Mouse (Mus musculus) heart, embryonic 11.5 days (tissue): Measurements from ENCODE around the gene Abhd14a. TPM values are rescaled to one million over a fixed set of nuclear protein-coding genes. Genes with fewer than 3 reads are reported as not detected.
A peak's percentile ranks its signal among the peaks of the same experiment; 100 is the strongest.

Source experiments
- ATAC-seq: fragments of 200-750 bp; cut with Nextera tagmentation; replicated peaks from 2 replicates; pipeline ENCODE4 v1.8.0; 2017; ENCODE audit warnings: moderate library complexity; ENCODE audit not compliant: insufficient number of reproducible peaks, low FRiP score, low TSS enrichment
- H3K27ac ChIP-seq: fragments of 300-500 bp; sonication (generic); 2 replicates; pipeline ENCODE4 v1.5.1; 2014; ENCODE audit warnings: mild to moderate bottlenecking, low read depth, low read length
- H3K27me3 ChIP-seq: fragments of 300-500 bp; sonication (generic); 2 replicates; pipeline ENCODE4 v1.6.1; 2014; ENCODE audit warnings: mild to moderate bottlenecking, low read length, mixed read lengths; ENCODE audit not compliant: control insufficient read depth, insufficient read depth
- H3K36me3 ChIP-seq: fragments of 300-500 bp; sonication (generic); 2 replicates; pipeline ENCODE4 v1.6.1; 2014; ENCODE audit warnings: mild to moderate bottlenecking, low read length, moderate library complexity, mixed read lengths; ENCODE audit not compliant: control insufficient read depth, insufficient read depth
- H3K4me1 ChIP-seq: fragments of 300-500 bp; sonication (generic); 2 replicates; pipeline ENCODE4 v1.6.1; 2014; ENCODE audit warnings: low read length; ENCODE audit not compliant: control insufficient read depth, insufficient read depth
- H3K4me2 ChIP-seq: fragments of 300-500 bp; sonication (generic); 2 replicates; pipeline ENCODE4 v1.6.1; 2014; ENCODE audit warnings: mild to moderate bottlenecking, moderate library complexity
- H3K4me3 ChIP-seq: fragments of 300-500 bp; sonication (generic); 2 replicates; pipeline ENCODE4 v1.5.1; 2014; ENCODE audit warnings: low read depth, low read length
- H3K9ac ChIP-seq: fragments of 300-500 bp; sonication (generic); 2 replicates; pipeline ENCODE4 v1.6.1; 2014; ENCODE audit warnings: mild to moderate bottlenecking, low read depth, low read length, moderate library complexity
- H3K9me3 ChIP-seq: fragments of 300-500 bp; sonication (generic); replicated peaks from 2 replicates; pipeline ENCODE4 v1.6.1; 2016; ENCODE audit warnings: low read length; ENCODE audit not compliant: control insufficient read depth
- WGBS: fragments of 180-500 bp; shearing (Covaris S2); extraction: QIAGEN DNeasy Blood & Tissue Kit; methylation state at CpG from one replicate; pipeline ENCODE4 v1.1.7; 2014; ENCODE audit not compliant: insufficient replicate concordance; 5-methylcytosine and 5-hydroxymethylcytosine counted together
- polyA plus RNA-seq: library from polyadenylated mRNA; unstranded; fragments of >200 nt; fragmentation: Nextera tagmentation; extraction: Ambion mirVana; gene quantifications from 2 replicates; pipeline ENCODE4 v1.2.1, GENCODE M21; 2014

Gene Abhd14a
- polyA plus RNA-seq, 1 experiment from 2014 or later, result 41.9 TPM

- 0 out of 2 replicates have a peak, but pooled peaks have one; percentile 12 for ATAC-seq
- Histone ChIP-seq H3K9ac (peak overlapping the region; percentile 46; the same call in 1 of the 2 replicates), H3K27ac (no peak overlapping the region), H3K4me3 (no peak overlapping the region), H3K36me3 (no peaks in the 10 kb centered on the region), H3K4me2 (no peak overlapping the region), H3K27me3 (no peaks in the 10 kb centered on the region), H3K4me1 (peaks cover 50% of the 10 kb centered on the region), H3K9me3 (no peaks in the 10 kb centered on the region)
- 58% methylated on average over 11 of the region's 11 CpGs for WGBS
Observed at GRCm38 (mm10) chr9:106394649-106395602, 52.6 kb downstream of the Abhd14a start.

- no peaks in the 10 kb centered on the region for H3K27me3 ChIP-seq
- no peak overlapping the region for H3K4me3 ChIP-seq
- H3K27ac ChIP-seq, result no peak overlapping the region
- H3K9me3 ChIP-seq, result peaks cover 5% of the 10 kb centered on the region; the same call in 1 of the 2 replicates
- WGBS, result 81% methylated on average over 8 of the region's 8 CpGs
- no peak overlapping the region for H3K9ac ChIP-seq
- no peaks in the 10 kb centered on the region for H3K36me3 ChIP-seq
- H3K4me2 ChIP-seq, result no peak overlapping the region
- peaks cover 48% of the 10 kb centered on the region for H3K4me1 ChIP-seq
- ATAC-seq, result no peak
Observed at GRCm38 (mm10) chr9:106393548-106393947, 53.9 kb downstream of the Abhd14a start.

GRCm38 (mm10) chr9:106392828-106393527, 54.5 kb downstream of the Abhd14a start:
- peaks cover 5% of the 10 kb centered on the region; the same call in 1 of the 2 replicates for H3K9me3 ChIP-seq
- ATAC-seq, result 0 out of 2 replicates have a peak, but pooled peaks have one; percentile 3
- WGBS, result 51% methylated on average over 11 of the region's 11 CpGs
- no peak overlapping the region for H3K4me2 ChIP-seq
- H3K9ac ChIP-seq, result no peak overlapping the region
- no peak overlapping the region for H3K27ac ChIP-seq
- no peaks in the 10 kb centered on the region for H3K36me3 ChIP-seq
- no peaks in the 10 kb centered on the region for H3K27me3 ChIP-seq
- H3K4me3 ChIP-seq, result no peak overlapping the region
- H3K4me1 ChIP-seq, result peaks cover 45% of the 10 kb centered on the region

Other genes with a start within 250 kb of the Abhd14a start
- gene Ppm1m, start 247.9 kb downstream of the Abhd14a start, polyA plus RNA-seq, result 20.6 and 23.5 TPM in 2 replicates
- gene Twf2, start 244.6 kb downstream of the Abhd14a start, polyA plus RNA-seq, result 55.6 and 62.2 TPM in 2 replicates
- gene Tlr9, start 225.1 kb downstream of the Abhd14a start, polyA plus RNA-seq, result not detected in 2 replicates
- 121 and 128 TPM in 2 replicates for gene Alas1, start 199.0 kb downstream of the Abhd14a start, polyA plus RNA-seq
- gene Poc1a, start 166.6 kb downstream of the Abhd14a start, polyA plus RNA-seq, result 28.4 and 31.1 TPM in 2 replicates
- gene Dusp7, start 79.0 kb downstream of the Abhd14a start, polyA plus RNA-seq, result 19.8 and 22.0 TPM in 2 replicates
- 695 and 851 TPM in 2 replicates for gene Rpl29, start 18.2 kb downstream of the Abhd14a start, polyA plus RNA-seq
- gene Acy1, start 9.4 kb downstream of the Abhd14a start, polyA plus RNA-seq, result 23.2 and 27.7 TPM in 2 replicates
- 4.7 and 5.0 TPM in 2 replicates for gene Abhd14b, start 219 bp downstream of the Abhd14a start, polyA plus RNA-seq
- 77.0 and 80.4 TPM in 2 replicates for gene Pcbp4, start 5.6 kb upstream of the Abhd14a start, polyA plus RNA-seq
- gene Gpr62, start 18.3 kb upstream of the Abhd14a start, polyA plus RNA-seq, result 0.25 and 0.46 TPM in 2 replicates
- gene Rrp9, start 28.3 kb upstream of the Abhd14a start, polyA plus RNA-seq, result 31.3 and 32.9 TPM in 2 replicates
- gene Parp3, start 29.3 kb upstream of the Abhd14a start, polyA plus RNA-seq, result 1.0 and 1.9 TPM in 2 replicates
- gene Iqcf1, start 52.3 kb upstream of the Abhd14a start, polyA plus RNA-seq, result not detected in 2 replicates
- gene Iqcf5, start 66.9 kb upstream of the Abhd14a start, polyA plus RNA-seq, result not detected in 2 replicates
- not detected in 2 replicates for gene Iqcf3, start 114.0 kb upstream of the Abhd14a start, polyA plus RNA-seq
- gene Iqcf4, start 123.3 kb upstream of the Abhd14a start, polyA plus RNA-seq, result not detected in 2 replicates
- not detected in 2 replicates for gene Iqcf6, start 178.9 kb upstream of the Abhd14a start, polyA plus RNA-seq
- gene Grm2, start 208.4 kb upstream of the Abhd14a start, polyA plus RNA-seq, result 0.18 TPM in 1 of 2 replicates, not detected in the other
- gene Tex264, start 238.2 kb upstream of the Abhd14a start, polyA plus RNA-seq, result 34.7 and 36.8 TPM in 2 replicates